Mouse (Mus musculus) inflammation-experienced regulatory T-cells, adult 6 months (primary cell): ENCODE measurements around the gene Magix. TPM values are rescaled to one million over a fixed set of nuclear protein-coding genes. Genes with fewer than 3 reads are reported as not detected.

Experiments used
- polyA plus RNA-seq, 3 experiments: library from polyadenylated mRNA; unstranded; fragments of 100-300 nt; shearing (Covaris generic); gene quantifications; one replicate each; pipeline ENCODE4 v1.2.1; 2017

Gene Magix
- polyA plus RNA-seq, 3 experiments from 2014 or later = not detected

Other genes starting within 250 kb of the Magix start
- 10 to 100 TPM; 17.9 to 43.3 (median 29.6) TPM for gene Foxp3, start 107.6 kb downstream of the Magix start, polyA plus RNA-seq
- 1 to 10 TPM; 3.8 to 6.3 (median 5.2) TPM for gene Ppp1r3f, start 107.0 kb downstream of the Magix start, polyA plus RNA-seq
- gene Ccdc22, start 75.7 kb downstream of the Magix start, polyA plus RNA-seq = 10 to 100 TPM in 1 of 3 experiments, 1 to 10 TPM in 2; 6.3 to 12.1 (median 8.4) TPM
- gene Cacna1f, start 74.2 kb downstream of the Magix start, polyA plus RNA-seq = not detected
- gene Syp, start 42.8 kb downstream of the Magix start, polyA plus RNA-seq = 1 to 10 TPM; 1.8 to 7.0 (median 7.0) TPM
- gene Prickle3, start 24.0 kb downstream of the Magix start, polyA plus RNA-seq = 1 to 10 TPM; 4.6 to 8.3 (median 7.4) TPM
- 100 to 1,000 TPM; 140 to 192 (median 157) TPM for gene Plp2, start 9.9 kb downstream of the Magix start, polyA plus RNA-seq
- 10 to 100 TPM; 48.0 to 54.7 (median 52.7) TPM for gene Gpkow, start 15.9 kb upstream of the Magix start, polyA plus RNA-seq
- 10 to 100 TPM; 39.0 to 53.6 (median 47.3) TPM for gene Wdr45, start 33.1 kb upstream of the Magix start, polyA plus RNA-seq
- gene Gm45208, start 41.0 kb upstream of the Magix start, polyA plus RNA-seq = not detected
- gene Praf2, start 47.2 kb upstream of the Magix start, polyA plus RNA-seq = 10 to 100 TPM; 33.2 to 42.0 (median 41.3) TPM
- gene Ccdc120, start 69.7 kb upstream of the Magix start, polyA plus RNA-seq = under 1 TPM in 1 of 3 experiments, not detected in 2; 0.59 TPM
- 10 to 100 TPM; 12.6 to 15.0 (median 12.9) TPM for gene Tfe3, start 81.3 kb upstream of the Magix start, polyA plus RNA-seq
- gene Gripap1, start 108.5 kb upstream of the Magix start, polyA plus RNA-seq = 10 to 100 TPM; 46.3 to 91.0 (median 68.7) TPM
- 1 to 10 TPM in 1 of 3 experiments, under 1 TPM in 2; 0.43 to 1.1 (median 0.50) TPM for gene Kcnd1, start 141.0 kb upstream of the Magix start, polyA plus RNA-seq
- gene Otud5, start 160.1 kb upstream of the Magix start, polyA plus RNA-seq = 10 to 100 TPM; 18.2 to 34.2 (median 24.7) TPM
- gene Pim2, start 197.0 kb upstream of the Magix start, polyA plus RNA-seq = 10 to 100 TPM; 29.8 to 42.0 (median 39.9) TPM
- 10 to 100 TPM; 18.6 to 23.6 (median 18.7) TPM for gene Slc35a2, start 202.8 kb upstream of the Magix start, polyA plus RNA-seq
- gene Pqbp1, start 218.0 kb upstream of the Magix start, polyA plus RNA-seq = 100 to 1,000 TPM in 1 of 3 experiments, 10 to 100 TPM in 2; 91.7 to 116 (median 99.0) TPM
- 100 to 1,000 TPM; 116 to 127 (median 123) TPM for gene Timm17b, start 218.1 kb upstream of the Magix start, polyA plus RNA-seq
- gene Gm10491, start 226.6 kb upstream of the Magix start, polyA plus RNA-seq = not detected
- gene Gm10490, start 228.3 kb upstream of the Magix start, polyA plus RNA-seq = not detected
- not detected for gene Pcsk1n, start 238.6 kb upstream of the Magix start, polyA plus RNA-seq
- gene Eras, start 247.4 kb upstream of the Magix start, polyA plus RNA-seq = not detected